Mouse (Mus musculus) frontal cortex, adult (tissue): ENCODE results near the gene Bckdhb.
"Not testable (repeated sequence)": the region's sequence is repeated elsewhere in the genome, so short reads cannot be mapped to it uniquely, and the experiment has no call there.

ENCODE experiments used
- ATAC-seq: cut with Nextera tagmentation; 2 replicates; pipeline ENCODE4 v1.9.2; 2017; ENCODE audit warnings: mild to moderate bottlenecking, moderate library complexity, mixed read lengths; ENCODE audit not compliant: low TSS enrichment

Gene Bckdhb

GRCm38 (mm10) chr9:83962098-83963086, 37.4 kb downstream of the Bckdhb start:
- ATAC-seq, result no peak

- ATAC-seq, result peak; percentile 51
These were observed 38.4 kb downstream of the Bckdhb start for GRCm38 (mm10) chr9:83963296-83963695.

- no peak for ATAC-seq
These were observed 39.4 kb downstream of the Bckdhb start for GRCm38 (mm10) chr9:83964376-83964775.

GRCm38 (mm10) chr9:83967439-83968050, 42.6 kb downstream of the Bckdhb start:
- no peak for ATAC-seq

- ATAC-seq, result peak; percentile 90
These were observed 44.4 kb downstream of the Bckdhb start for GRCm38 (mm10) chr9:83969326-83969725.

GRCm38 (mm10) chr9:83973467-83973866, 48.5 kb downstream of the Bckdhb start:
- ATAC-seq, result no peak

- ATAC-seq, result no peak
These were observed 50.9 kb downstream of the Bckdhb start for GRCm38 (mm10) chr9:83975811-83976210.

GRCm38 (mm10) chr9:83981234-83981633, 56.3 kb downstream of the Bckdhb start:
- peak; percentile 67 for ATAC-seq

- ATAC-seq, result no peak
These were observed 84.0 kb downstream of the Bckdhb start for GRCm38 (mm10) chr9:84008961-84009360.

GRCm38 (mm10) chr9:84011146-84011545, 86.2 kb downstream of the Bckdhb start:
- no peak for ATAC-seq

- ATAC-seq, result not testable (repeated sequence)
These were observed 93.2 kb downstream of the Bckdhb start for GRCm38 (mm10) chr9:84018141-84018540.

- ATAC-seq, result peak; percentile 90
These were observed 94.7 kb downstream of the Bckdhb start for GRCm38 (mm10) chr9:84019627-84020026.

GRCm38 (mm10) chr9:84021189-84021588, 96.2 kb downstream of the Bckdhb start:
- ATAC-seq, result no peak

- no peak for ATAC-seq
These were observed 103.2 kb downstream of the Bckdhb start for GRCm38 (mm10) chr9:84028120-84028519.

- ATAC-seq, result no peak
These were observed 105.8 kb downstream of the Bckdhb start for GRCm38 (mm10) chr9:84030691-84031290.

- peak; percentile 92 for ATAC-seq
These were observed 106.5 kb downstream of the Bckdhb start for GRCm38 (mm10) chr9:84031406-84031805.

GRCm38 (mm10) chr9:84032669-84033341, 107.9 kb downstream of the Bckdhb start:
- peak; percentile 44; the same call in 1 of the 2 replicates for ATAC-seq

- ATAC-seq, result no peak
These were observed 111.1 kb downstream of the Bckdhb start for GRCm38 (mm10) chr9:84036046-84036445.

- ATAC-seq, result no peak
These were observed 112.3 kb downstream of the Bckdhb start for GRCm38 (mm10) chr9:84037224-84037623.

- no peak for ATAC-seq
These were observed 114.0 kb downstream of the Bckdhb start for GRCm38 (mm10) chr9:84038946-84039345.

- ATAC-seq, result no peak
These were observed 115.4 kb downstream of the Bckdhb start for GRCm38 (mm10) chr9:84040376-84040775.
